Mouse (Mus musculus): ENCODE results near the gene Sgf29.

Sgf29 gene

DNA sequence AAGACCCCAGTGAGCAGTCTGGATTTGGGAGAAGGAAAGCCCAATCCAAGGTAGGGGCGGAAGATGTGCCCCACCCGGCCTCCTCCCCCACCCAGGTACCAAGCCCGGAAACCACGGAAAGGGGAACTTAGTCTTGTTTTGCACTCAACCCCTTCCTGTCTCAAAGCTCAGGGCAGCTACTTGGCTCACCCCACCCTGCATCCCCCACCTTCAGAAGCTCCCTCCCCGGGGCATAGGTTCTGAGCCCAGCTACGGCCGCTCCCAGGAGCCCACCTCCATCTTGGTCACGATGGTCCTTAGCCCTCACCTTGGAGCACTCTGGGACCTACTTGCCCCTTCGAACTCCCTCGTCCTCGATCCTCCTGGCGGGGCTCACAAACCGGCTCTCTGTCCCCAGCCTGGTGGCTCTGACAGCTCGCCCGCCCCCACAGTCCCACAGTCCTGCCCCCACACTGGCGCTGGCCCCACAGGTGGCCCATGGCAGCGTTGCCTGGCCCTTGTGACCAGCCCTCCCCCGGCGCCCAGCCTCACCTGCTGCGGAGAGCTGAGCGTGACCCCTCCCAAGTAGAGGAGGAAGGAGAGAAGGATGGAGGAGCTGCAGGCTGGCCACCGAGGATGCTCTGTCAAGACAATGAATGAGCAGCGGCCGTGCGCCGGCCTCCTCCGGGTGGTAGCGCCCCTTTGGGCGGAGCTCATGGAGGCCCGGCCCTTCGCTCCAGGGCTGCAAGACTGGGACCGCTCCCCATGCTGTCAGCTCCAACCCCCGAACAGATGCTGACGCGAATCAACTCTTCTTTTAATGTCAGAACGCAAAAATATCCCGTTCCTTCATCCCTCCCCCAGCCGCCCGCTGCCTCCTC, 55.2 kb downstream of the Sgf29 start:
- DNase-seq (ENCODE audit: inconsistent ontology term) = peak; percentile 74

DNA sequence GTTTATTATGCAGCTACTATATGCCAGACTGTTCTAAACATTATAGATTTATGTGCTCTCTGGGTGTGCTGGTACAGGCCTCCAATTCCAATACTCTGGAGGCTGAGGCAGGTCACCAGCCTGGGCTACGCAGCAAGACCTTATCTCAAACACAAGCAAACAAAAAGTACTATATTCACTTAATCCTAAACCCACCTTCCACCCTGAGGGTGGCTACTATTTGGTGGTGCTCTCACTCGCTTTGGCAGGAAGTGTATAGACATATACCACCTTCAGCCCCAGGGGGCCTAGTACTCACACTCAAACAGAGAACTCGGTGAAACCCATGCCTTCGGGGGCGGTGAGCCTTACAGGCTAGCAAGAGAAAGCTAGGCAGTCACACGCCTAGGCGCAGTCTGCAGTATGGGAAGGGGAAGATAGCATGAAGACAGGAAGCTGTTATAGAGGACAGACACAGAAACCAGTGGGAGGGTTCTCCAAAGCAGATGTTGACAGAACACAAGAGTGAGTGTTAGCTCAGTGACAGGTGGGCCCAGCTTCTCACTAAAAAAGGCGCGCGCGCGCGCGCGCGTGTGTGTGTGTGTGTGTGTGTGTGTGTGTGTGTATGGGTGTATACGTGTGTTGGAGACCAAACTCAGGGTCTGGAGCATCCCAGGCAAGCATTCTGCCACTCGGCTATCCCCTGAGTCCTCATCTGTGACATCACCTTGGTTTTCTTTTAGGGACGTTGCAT, 58.5 kb downstream of the Sgf29 start, which contains the start of gene Coro1a:
Coro1a (minus strand) TSS at position 346 of the 733 bp plus-strand sequence.
- DNase-seq (ENCODE audit: inconsistent ontology term) = no peak

GRCm38 (mm10) chr7:126708175-126708952, 59.3 kb downstream of the Sgf29 start:
- no peak for DNase-seq (ENCODE audit: inconsistent ontology term)

- no peak for DNase-seq (ENCODE audit: inconsistent ontology term)
Measured at GRCm38 (mm10) chr7:126710266-126710665, 61.2 kb downstream of the Sgf29 start.

- no peak for DNase-seq (ENCODE audit: inconsistent ontology term)
Measured at GRCm38 (mm10) chr7:126711910-126712309, 62.8 kb downstream of the Sgf29 start.

- no peak for DNase-seq (ENCODE audit: inconsistent ontology term)
Measured at GRCm38 (mm10) chr7:126715679-126716078, 66.6 kb downstream of the Sgf29 start.

DNA sequence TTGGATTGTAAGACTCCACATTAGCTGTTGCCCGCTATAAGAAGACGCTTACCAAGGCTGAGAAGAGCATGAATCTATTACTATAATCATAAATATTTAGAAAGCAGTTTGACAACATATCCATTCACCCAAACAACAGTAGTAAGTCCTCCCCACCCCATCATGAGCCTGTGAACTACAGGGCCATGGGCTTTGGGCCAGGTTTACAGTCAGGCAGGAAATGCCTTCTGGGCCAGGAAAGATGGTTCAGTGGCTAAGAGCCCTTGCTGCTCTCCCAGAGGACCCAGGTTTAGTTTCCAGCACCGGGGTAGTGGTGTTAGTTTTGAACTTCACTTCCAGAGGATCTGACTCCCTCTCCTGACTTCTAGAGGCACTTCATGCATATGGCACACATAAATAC, 68.5 kb downstream of the Sgf29 start:
- no peak for DNase-seq (ENCODE audit: inconsistent ontology term)

- no peak for DNase-seq (ENCODE audit: inconsistent ontology term)
Measured at GRCm38 (mm10) chr7:126718787-126719337, 69.8 kb downstream of the Sgf29 start.

DNA sequence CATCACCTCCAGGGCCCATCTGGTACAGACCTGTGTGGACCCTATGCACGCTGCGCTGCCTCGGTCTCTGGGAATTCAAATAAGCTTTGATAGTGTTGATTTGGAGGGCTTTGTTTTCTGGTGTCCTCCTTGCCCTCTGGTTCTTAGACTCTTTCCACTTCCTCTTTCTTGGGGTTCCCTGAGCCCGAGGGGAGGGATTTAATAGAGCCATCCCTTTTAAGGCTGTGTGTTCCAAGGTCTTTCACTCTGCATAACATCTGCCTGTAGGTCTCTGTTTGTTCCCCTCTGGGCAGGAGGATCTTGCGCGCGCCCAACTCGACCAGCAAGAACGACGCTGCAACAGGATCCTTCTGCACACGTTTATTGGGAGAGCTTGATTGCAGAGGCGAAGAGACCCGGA, 72.5 kb downstream of the Sgf29 start:
- no peak for DNase-seq (ENCODE audit: inconsistent ontology term)
